Mouse (Mus musculus) intestine, postnatal 0 days (tissue): Measurements from ENCODE around the gene Krt79. TPM values are rescaled to one million over a fixed set of nuclear protein-coding genes. Genes with fewer than 3 reads are reported as not detected.

Source experiments
- ATAC-seq: fragments of 200-750 bp; cut with Nextera tagmentation; 2 replicates; pipeline ENCODE4 v1.8.0; 2017; ENCODE audit warnings: mild to moderate bottlenecking, moderate TSS enrichment, moderate library complexity
- H3K27ac ChIP-seq: fragments of 300-500 bp; sonication (generic); 2 replicates; pipeline ENCODE4 v1.5.1; 2014; ENCODE audit warnings: mild to moderate bottlenecking, low read depth, low read length, moderate library complexity
- H3K27me3 ChIP-seq: fragments of 300-500 bp; sonication (generic); replicated peaks from 2 replicates; pipeline ENCODE4 v1.6.1; 2014; ENCODE audit warnings: low read length, mixed read lengths; ENCODE audit not compliant: control insufficient read depth, insufficient read depth
- H3K36me3 ChIP-seq: fragments of 300-500 bp; sonication (generic); 2 replicates; pipeline ENCODE4 v1.6.1; 2014; ENCODE audit warnings: mild to moderate bottlenecking, moderate library complexity; ENCODE audit not compliant: control insufficient read depth, insufficient read depth
- H3K4me1 ChIP-seq: fragments of 300-500 bp; sonication (generic); replicated peaks from 2 replicates; pipeline ENCODE4 v1.6.1; 2014; ENCODE audit warnings: antibody characterized with exemption, low read length, mixed read lengths; ENCODE audit not compliant: control insufficient read depth, insufficient read depth
- H3K4me2 ChIP-seq: fragments of 300-500 bp; sonication (generic); replicated peaks from 2 replicates; pipeline ENCODE4 v1.6.1; 2014; ENCODE audit warnings: low read depth, mild to moderate bottlenecking, moderate library complexity
- H3K4me3 ChIP-seq: fragments of 300-500 bp; sonication (generic); 2 replicates; pipeline ENCODE4 v1.5.1; 2014; ENCODE audit warnings: low read depth, low read length
- H3K9ac ChIP-seq: fragments of 300-500 bp; sonication (generic); 2 replicates; pipeline ENCODE4 v1.6.1; 2014; ENCODE audit warnings: mild to moderate bottlenecking, low read depth, low read length
- H3K9me3 ChIP-seq: fragments of 300-500 bp; sonication (generic); 2 replicates; pipeline ENCODE4 v1.6.1; 2016; ENCODE audit warnings: mixed run types; ENCODE audit not compliant: control insufficient read depth
- CTCF ChIP-seq: sonication (generic); IDR thresholded peaks from 2 replicates; pipeline ENCODE4 v1.5.1; 2016; ENCODE audit warnings: low read depth, mild to moderate bottlenecking, control low read depth, antibody characterized with exemption, moderate library complexity
- WGBS: fragments of 180-500 bp; shearing (Covaris S2); extraction: QIAGEN DNeasy Blood & Tissue Kit; methylation state at CpG from one replicate; pipeline ENCODE4 v1.1.7; 2014; 5-methylcytosine and 5-hydroxymethylcytosine counted together
- polyA plus RNA-seq: library from polyadenylated mRNA; unstranded; fragments of >200 nt; fragmentation: Nextera tagmentation; extraction: Ambion mirVana; gene quantifications from 2 replicates; pipeline ENCODE4 v1.2.1, GENCODE M21; 2015

Gene Krt79
- polyA plus RNA-seq = 0.21 and 0.27 TPM in 2 replicates

DNA sequence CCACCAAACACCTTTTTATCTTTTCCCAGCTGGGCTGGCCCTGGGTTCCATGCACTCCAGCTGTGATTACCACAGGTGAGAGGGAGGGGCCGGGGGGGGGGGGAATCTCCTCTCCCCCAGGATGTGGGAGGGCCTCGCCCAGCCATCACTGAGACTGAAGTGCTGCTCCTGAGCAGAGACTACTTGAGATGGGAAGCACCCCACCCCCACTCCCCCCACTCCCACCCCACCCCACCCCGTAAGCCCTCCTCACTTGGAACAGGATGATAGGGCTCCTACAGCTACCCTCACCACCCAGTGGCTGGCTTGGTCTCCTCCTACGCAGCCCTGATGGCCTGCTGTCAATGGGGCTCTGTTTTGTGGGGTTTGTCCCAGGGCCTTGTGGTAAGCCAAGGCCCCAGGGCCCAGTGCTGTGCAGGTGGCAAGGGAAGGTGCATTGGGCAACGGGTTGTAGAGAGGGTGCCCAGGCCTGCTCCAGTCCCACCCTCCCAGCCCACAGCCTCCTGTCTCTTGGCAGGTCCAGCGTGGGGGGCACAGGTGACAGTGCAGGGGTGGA lies at the start of gene Krt79:
Krt79 (minus strand) TSS at position 51 of the 556 bp plus-strand sequence.
- no peaks in the 10 kb centered on the region for H3K4me1 ChIP-seq
- no peak within 1 kb of the TSS for H3K9ac ChIP-seq
- 67% methylated on average over 6 of the region's 6 CpGs for WGBS
- H3K9me3 ChIP-seq = no peaks in the 10 kb centered on the region
- H3K4me3 ChIP-seq = no peak within 1 kb of the TSS
- H3K4me2 ChIP-seq = no peak within 1 kb of the TSS
- no peak within 1 kb of the TSS for H3K27ac ChIP-seq
- TF ChIP-seq CTCF = no peak
- no peaks in the 10 kb centered on the region for H3K36me3 ChIP-seq
- ATAC-seq = no peak
- H3K27me3 ChIP-seq = no peaks in the 10 kb centered on the region

DNA sequence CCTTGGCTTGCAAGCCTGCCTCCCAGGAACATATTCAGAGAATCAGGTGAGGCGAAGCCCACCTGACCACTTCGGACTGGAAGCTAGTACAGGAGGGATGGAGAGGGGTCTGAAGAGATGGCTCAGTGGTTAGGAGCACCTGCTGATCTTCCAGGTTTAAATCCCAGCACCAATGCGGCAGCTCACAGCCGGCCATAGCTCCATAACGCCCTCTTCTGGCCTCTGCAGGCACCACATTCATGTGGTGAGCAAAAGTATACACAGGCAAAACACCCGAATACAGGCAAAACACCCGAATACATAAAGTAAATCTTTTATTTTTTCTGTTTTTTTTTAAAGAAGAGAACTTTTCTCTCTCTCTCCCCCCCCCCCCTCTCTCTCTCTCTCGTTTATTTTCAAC lies 48.6 kb upstream of the Krt79 start:
- peak; percentile 46 for TF ChIP-seq CTCF
- no peak overlapping the region for H3K9ac ChIP-seq
- H3K4me2 ChIP-seq = no peak overlapping the region
- 72% methylated on average over 8 of the region's 8 CpGs for WGBS
- H3K4me1 ChIP-seq = no peaks in the 10 kb centered on the region
- H3K36me3 ChIP-seq = no peaks in the 10 kb centered on the region
- no peak overlapping the region for H3K27ac ChIP-seq
- H3K27me3 ChIP-seq = no peaks in the 10 kb centered on the region
- ATAC-seq = no peak
- no peak overlapping the region for H3K4me3 ChIP-seq
- no peaks in the 10 kb centered on the region for H3K9me3 ChIP-seq

DNA sequence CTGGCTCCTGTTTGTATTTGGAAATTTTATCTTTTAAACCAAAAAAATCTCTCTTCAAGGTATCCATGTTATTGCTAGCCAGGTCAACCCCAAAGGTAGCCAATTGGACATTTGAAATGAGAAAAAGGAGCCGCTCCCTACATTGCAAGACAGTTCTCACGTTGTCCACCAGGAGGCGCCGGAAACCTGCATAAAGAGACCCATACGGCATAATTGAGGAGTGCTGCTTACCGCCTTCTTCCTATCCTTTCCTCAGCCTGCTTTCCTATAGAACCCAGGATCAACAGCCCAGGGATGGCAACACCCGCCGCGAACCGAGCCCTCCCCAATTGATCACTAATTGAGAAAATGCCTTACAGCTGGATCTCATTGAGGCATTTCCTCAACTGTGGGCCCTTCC lies 48.0 kb upstream of the Krt79 start:
- under 1% methylated on average over 10 of the region's 10 CpGs for WGBS
- H3K27ac ChIP-seq = no peak overlapping the region
- H3K4me3 ChIP-seq = no peak overlapping the region
- no peaks in the 10 kb centered on the region for H3K4me1 ChIP-seq
- H3K9ac ChIP-seq = no peak overlapping the region
- no peaks in the 10 kb centered on the region for H3K36me3 ChIP-seq
- no peaks in the 10 kb centered on the region for H3K9me3 ChIP-seq
- peak overlapping the region; percentile 13; the same call in 1 of the 2 replicates for H3K4me2 ChIP-seq
- H3K27me3 ChIP-seq = no peaks in the 10 kb centered on the region
- no peak for ATAC-seq
- TF ChIP-seq CTCF = peak; percentile 94

DNA sequence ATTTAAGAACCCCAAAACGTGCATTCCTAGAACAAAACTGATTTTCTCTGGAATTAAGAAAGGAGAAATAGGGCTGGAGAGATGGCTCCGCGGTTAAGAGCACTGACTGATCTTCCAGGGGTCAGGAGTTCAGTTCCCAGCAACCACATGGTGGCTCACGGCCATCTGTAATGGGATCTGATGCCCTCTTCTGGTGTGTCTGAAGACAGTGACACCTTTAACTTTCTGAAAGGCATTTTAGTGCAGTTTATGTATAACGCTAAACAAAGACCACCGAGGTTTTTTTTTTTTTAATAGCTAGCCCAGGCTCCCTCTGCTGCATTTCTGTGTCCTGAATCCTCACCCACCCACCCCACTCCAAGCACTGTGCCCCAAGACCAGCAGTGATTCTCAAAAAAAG lies 44.6 kb upstream of the Krt79 start:
- Histone ChIP-seq H3K27ac (no peak overlapping the region), H3K4me2 (no peak overlapping the region), H3K9ac (no peak overlapping the region), H3K27me3 (no peaks in the 10 kb centered on the region), H3K9me3 (no peaks in the 10 kb centered on the region), H3K36me3 (no peaks in the 10 kb centered on the region), H3K4me3 (no peak overlapping the region), H3K4me1 (no peaks in the 10 kb centered on the region)
- WGBS = 9% methylated on average over 6 of the region's 6 CpGs
- ATAC-seq = no peak
- TF ChIP-seq CTCF = no peak

DNA sequence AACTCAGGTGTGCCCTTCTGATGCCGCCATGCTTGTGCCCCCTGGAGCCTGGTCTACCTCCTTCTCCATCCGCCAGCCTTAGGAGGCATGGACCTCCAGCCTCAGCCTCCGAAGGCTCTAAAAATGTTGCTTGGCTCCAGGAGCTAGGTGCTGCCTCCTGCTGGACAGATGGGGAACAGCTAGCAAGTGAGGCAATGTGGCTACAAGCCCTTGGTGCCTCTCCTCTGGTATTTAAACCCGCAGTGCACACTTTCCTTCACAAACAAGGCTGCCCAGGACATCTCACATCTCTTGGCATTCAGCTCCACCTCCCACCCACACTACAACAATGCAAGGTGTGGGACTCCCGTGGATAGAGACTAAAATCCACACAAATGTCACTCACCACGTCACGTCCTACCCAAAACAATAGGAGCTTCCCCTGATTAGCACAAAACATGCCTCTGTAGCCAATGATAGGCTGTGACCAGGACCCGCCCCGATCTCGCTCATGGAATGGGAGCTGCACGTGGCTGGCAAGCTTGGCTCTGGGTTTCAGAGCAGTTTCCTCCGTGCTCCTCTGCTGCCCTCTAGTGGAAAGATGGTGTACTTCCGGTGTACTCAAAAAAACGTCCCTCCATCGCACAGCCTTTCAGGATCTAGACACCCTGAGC lies 44.0 kb upstream of the Krt79 start:
- 4% methylated on average over 15 of the region's 15 CpGs for WGBS
- peak; percentile 97 for TF ChIP-seq CTCF
- Histone ChIP-seq H3K9ac (no peak overlapping the region), H3K36me3 (no peaks in the 10 kb centered on the region), H3K4me2 (peak overlapping the region; percentile 50), H3K4me1 (no peaks in the 10 kb centered on the region), H3K27me3 (no peaks in the 10 kb centered on the region), H3K9me3 (no peaks in the 10 kb centered on the region), H3K27ac (peak overlapping the region; percentile 65), H3K4me3 (0 out of 2 replicates have a peak overlapping the region, but pooled peaks have one; percentile 5)
- ATAC-seq = peak; percentile 87

DNA sequence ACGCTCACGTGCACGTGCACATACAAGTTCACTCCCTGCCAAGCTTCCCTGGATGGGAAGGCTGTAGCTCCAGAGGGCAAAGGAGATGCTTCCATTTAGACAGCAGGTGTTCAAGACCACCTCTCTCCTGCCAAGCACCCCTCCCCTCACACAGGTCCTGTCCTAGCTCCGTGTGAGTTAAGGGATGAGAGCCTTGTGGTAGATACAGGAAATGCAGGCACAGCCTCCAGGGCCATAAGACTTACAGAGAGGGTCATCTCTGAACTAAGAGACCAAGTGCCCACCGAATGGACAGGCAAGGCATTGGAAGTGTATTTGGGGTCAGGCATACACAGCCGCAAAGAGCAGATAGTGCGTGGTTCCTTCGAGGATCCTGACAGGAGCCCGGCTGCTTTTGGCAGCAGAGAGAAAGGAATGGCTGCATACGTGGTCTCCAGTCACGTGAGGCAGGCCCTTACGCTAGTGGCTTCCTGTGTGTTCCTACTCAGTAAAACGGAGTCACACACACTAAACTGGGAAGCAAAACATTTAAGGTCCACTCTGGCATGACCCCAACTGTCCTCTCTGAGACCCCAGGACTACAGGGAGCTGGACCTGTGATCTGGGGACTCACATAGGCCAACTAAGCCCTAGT lies 43.3 kb upstream of the Krt79 start:
- TF ChIP-seq CTCF = peak; percentile 30; the same call in 1 of the 2 replicates
- H3K9ac ChIP-seq = no peak overlapping the region
- no peak for ATAC-seq
- H3K27ac ChIP-seq = 0 out of 2 replicates have a peak overlapping the region, but pooled peaks have one; percentile 65
- H3K27me3 ChIP-seq = no peaks in the 10 kb centered on the region
- H3K4me1 ChIP-seq = no peaks in the 10 kb centered on the region
- WGBS = 81% methylated on average over 13 of the region's 13 CpGs
- H3K36me3 ChIP-seq = no peaks in the 10 kb centered on the region
- H3K4me2 ChIP-seq = peak overlapping the region; percentile 50
- H3K9me3 ChIP-seq = no peaks in the 10 kb centered on the region
- H3K4me3 ChIP-seq = no peak overlapping the region
